Mouse (Mus musculus): Measurements from ENCODE around the gene Nadk.

Nadk gene

GRCm38 (mm10) chr4:155603801-155604200 lies 41.6 kb downstream of the Nadk start:
- DNase-seq (ENCODE audit: low spot score) = no peak

GRCm38 (mm10) chr4:155605132-155605531 lies 43.0 kb downstream of the Nadk start:
- no peak for DNase-seq (ENCODE audit: low spot score)

GRCm38 (mm10) chr4:155606825-155607224 lies 44.6 kb downstream of the Nadk start:
- DNase-seq (ENCODE audit: low spot score) = no peak

- DNase-seq (ENCODE audit: low spot score) = no peak
Observed at GRCm38 (mm10) chr4:155611860-155612259, 49.7 kb downstream of the Nadk start.

- no peak for DNase-seq (ENCODE audit: low spot score)
Observed at GRCm38 (mm10) chr4:155613264-155613663, 51.1 kb downstream of the Nadk start.

GRCm38 (mm10) chr4:155618321-155618720 lies 56.1 kb downstream of the Nadk start:
- no peak for DNase-seq (ENCODE audit: low spot score)

GRCm38 (mm10) chr4:155624338-155625291 lies 62.4 kb downstream of the Nadk start, which contains the start of gene Cdk11b:
Cdk11b (plus strand) TSS chr4:155624854.
- DNase-seq (ENCODE audit: low spot score) = peak; percentile 87

- no peak for DNase-seq (ENCODE audit: low spot score)
Observed at GRCm38 (mm10) chr4:155630267-155630666, 68.1 kb downstream of the Nadk start.

- DNase-seq (ENCODE audit: low spot score) = no peak
Observed at GRCm38 (mm10) chr4:155635766-155636499, 73.8 kb downstream of the Nadk start.

Measured in ovary, postnatal 10 days (tissue).